Mouse (Mus musculus) ES-E14 (cell line): ENCODE data around the gene Ncmap. TPM values are rescaled to one million over a fixed set of nuclear protein-coding genes. Genes with fewer than 3 reads are reported as not detected.

Source experiments
- DNase-seq: peaks from one replicate; pipeline ENCODE4 v3.0.0-alpha.2; 2013; ENCODE audit warnings: low read depth, low spot score
- H3K27ac ChIP-seq: 2 replicates; pipeline ENCODE4 v1.5.1; 2012; ENCODE audit warnings: low read depth, mild to moderate bottlenecking, low read length, moderate library complexity, mixed read lengths; ENCODE audit not compliant: poor library complexity, insufficient read depth, severe bottlenecking
- H3K36me3 ChIP-seq: 2 replicates; pipeline ENCODE4 v1.6.1; 2012; ENCODE audit warnings: mild to moderate bottlenecking, low read length, moderate library complexity, mixed read lengths; ENCODE audit not compliant: control insufficient read depth, poor library complexity, insufficient read depth, severe bottlenecking
- H3K4me1 ChIP-seq, 2 experiments: fragments of 150-350 bp in 1 of 2; sonication (generic) in 1 of 2; 2 replicates each; pipeline ENCODE4 v1.6.1; 2012; ENCODE audit warnings: low read length in 2 of 2, mild to moderate bottlenecking in 1 of 2, mixed read lengths in 1 of 2; ENCODE audit not compliant: control insufficient read depth in 2 of 2, insufficient read depth in 2 of 2, poor library complexity in 1 of 2
- H3K4me3 ChIP-seq, 2 experiments: fragments of 150-350 bp in 1 of 2; sonication (generic) in 1 of 2; 2 replicates each; pipeline ENCODE4 v1.5.1; 2012; ENCODE audit warnings: low read length in 2 of 2, low read depth in 1 of 2, mild to moderate bottlenecking in 1 of 2, mixed read lengths in 1 of 2; ENCODE audit not compliant: insufficient read depth in 1 of 2, poor library complexity in 1 of 2, severe bottlenecking in 1 of 2
- H3K9ac ChIP-seq: 2 replicates; pipeline ENCODE4 v1.6.1; 2012; ENCODE audit warnings: low read depth, mild to moderate bottlenecking, low read length, mixed read lengths; ENCODE audit not compliant: poor library complexity, insufficient read depth, severe bottlenecking
- H3K9me3 ChIP-seq: fragments of 150-350 bp; sonication (generic); 2 replicates; pipeline ENCODE4 v1.6.1; 2012; ENCODE audit warnings: low read depth, mild to moderate bottlenecking, low read length; ENCODE audit not compliant: control insufficient read depth, insufficient read depth
- CHD2 ChIP-seq: IDR thresholded peaks from 2 replicates; pipeline ENCODE4 v1.6.1; 2014; ENCODE audit warnings: mild to moderate bottlenecking, low read depth, low read length, inconsistent platforms
- HCFC1 ChIP-seq: IDR thresholded peaks from 2 replicates; pipeline ENCODE4 v1.6.1; 2012; ENCODE audit warnings: low read length, inconsistent platforms, borderline replicate concordance; ENCODE audit not compliant: insufficient read depth
- MAFK ChIP-seq: IDR thresholded peaks from 2 replicates; pipeline ENCODE4 v1.6.1; 2014; ENCODE audit warnings: mild to moderate bottlenecking, low read depth, low read length, inconsistent platforms; ENCODE audit not compliant: insufficient read depth
- ZC3H11A ChIP-seq: IDR thresholded peaks from 2 replicates; pipeline ENCODE4 v1.6.1; 2012; ENCODE audit warnings: low read depth, mild to moderate bottlenecking, inconsistent platforms, low read length, borderline replicate concordance
- ZNF384 ChIP-seq: IDR thresholded peaks from 2 replicates; pipeline ENCODE4 v1.6.1; 2012; ENCODE audit warnings: low read depth, low read length, inconsistent platforms
- in situ Hi-C, 2 experiments: fragments of 600-800 bp; cut with MboI; formaldehyde crosslinking; loops; one replicate each; pipeline ENCODE4 v1.15.1; 2025; ENCODE audit warnings: low sequenced_read_pairs in 2 of 2, inconsistent platforms in 1 of 2; ENCODE audit not compliant: unreplicated experiment in 2 of 2
- total RNA-seq: library from RNA; depleted of rRNA; stranded (reverse); fragments of 300-350 nt; gene quantifications from 2 replicates; pipeline ENCODE4 v1.2.3, GENCODE M21; 2012

Ncmap gene
- total RNA-seq, 1 experiment = 1.6 TPM

DNA sequence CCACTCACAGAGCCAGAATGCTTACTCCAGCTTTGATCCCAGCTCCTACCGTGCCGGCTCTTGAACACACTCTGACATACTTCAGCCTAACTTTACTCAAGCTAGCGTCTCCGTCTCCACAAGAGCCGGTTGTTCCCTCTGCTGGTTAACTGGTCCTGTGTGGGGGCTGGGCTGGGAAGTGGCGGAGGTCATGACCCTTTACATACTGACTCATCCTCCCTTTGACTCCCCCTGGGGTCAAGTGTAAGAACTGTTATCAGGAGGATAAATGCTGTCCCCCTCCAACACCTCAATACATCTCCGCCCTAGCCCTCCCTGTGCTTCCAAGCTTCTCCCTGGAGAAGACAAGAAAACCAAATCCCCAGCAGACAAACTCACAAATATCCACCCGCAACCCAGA is 16.7 kb downstream of the Ncmap start:
- Histone ChIP-seq H3K9ac (no peak overlapping the region), H3K4me3 (no peak overlapping the region), H3K27ac (no peak overlapping the region), H3K4me1 (peaks cover 0 to 13% of the 10 kb centered on the region in 2 experiments; a peak in 1 of 4 replicates), H3K9me3 (no peaks in the 10 kb centered on the region), H3K36me3 (no peaks in the 10 kb centered on the region)
- DNase-seq = peak; percentile 86
- in situ Hi-C loops = no loop called here
- TF ChIP-seq HCFC1 (no peak), CHD2 (peak; percentile 38; the same call in 1 of the 2 replicates), ZNF384 (no peak), MAFK (0 out of 2 replicates have a peak, but pooled peaks have one; percentile 33), ZC3H11A (no peak)

DNA sequence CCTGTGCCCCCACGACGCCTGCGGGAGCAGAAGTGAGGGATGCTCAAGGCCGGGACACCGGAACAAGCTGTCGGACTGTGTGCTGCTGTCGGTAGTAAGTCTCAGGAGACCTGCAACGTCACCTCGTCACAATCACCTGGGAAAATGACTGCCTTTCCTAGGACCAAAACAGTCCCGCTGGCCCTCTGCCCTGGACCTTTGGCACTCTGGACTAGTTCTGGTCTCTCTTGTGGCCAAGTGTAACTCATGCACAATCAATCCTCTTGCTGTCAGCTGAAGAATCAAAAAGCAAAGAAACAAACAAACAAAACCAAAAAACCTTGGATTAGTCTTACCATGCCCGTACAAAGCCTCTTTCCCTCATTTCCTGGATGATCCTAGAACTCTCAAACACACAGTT is 20.8 kb downstream of the Ncmap start:
- in situ Hi-C loops = no loop called here
- DNase-seq = no peak

DNA sequence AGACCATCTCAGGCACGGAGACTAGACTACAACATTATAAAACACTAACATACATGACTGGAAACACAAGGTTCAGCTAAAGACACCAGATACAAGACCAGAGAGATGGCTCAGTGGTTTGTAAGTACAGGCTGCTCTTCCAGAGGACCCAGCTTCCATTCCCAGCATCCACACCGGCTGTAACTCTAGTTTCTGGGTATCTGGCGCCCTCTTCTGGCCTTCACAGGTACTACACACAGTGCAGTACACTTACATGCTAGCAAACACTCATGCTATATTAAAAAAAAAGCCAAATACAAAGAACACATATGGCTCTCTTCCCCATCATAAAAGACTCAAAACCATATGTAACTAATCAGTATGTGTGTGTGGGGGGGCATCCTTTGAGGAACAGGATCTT is 22.6 kb downstream of the Ncmap start:
- Histone ChIP-seq H3K4me3 (no peak overlapping the region), H3K9me3 (no peaks in the 10 kb centered on the region), H3K9ac (no peak overlapping the region), H3K4me1 (no peaks in the 10 kb centered on the region), H3K27ac (no peak overlapping the region), H3K36me3 (no peaks in the 10 kb centered on the region)
- DNase-seq = no peak
- in situ Hi-C loops = no loop called here
- TF ChIP-seq ZC3H11A = no peak
- no peak for TF ChIP-seq ZNF384
- TF ChIP-seq MAFK = no peak
- TF ChIP-seq HCFC1 = no peak
- TF ChIP-seq CHD2 = no peak

More for the DNA sequence above, 20.8 kb downstream of the Ncmap start:
- TF ChIP-seq ZC3H11A (no peak), CHD2 (no peak), HCFC1 (no peak), MAFK (no peak), ZNF384 (no peak)
- Histone ChIP-seq H3K27ac (no peak overlapping the region), H3K4me1 (peaks cover 0 to 5% of the 10 kb centered on the region in 2 experiments; a peak in 1 of 4 replicates), H3K4me3 (no peak overlapping the region), H3K9ac (no peak overlapping the region), H3K9me3 (no peaks in the 10 kb centered on the region), H3K36me3 (no peaks in the 10 kb centered on the region)

DNA sequence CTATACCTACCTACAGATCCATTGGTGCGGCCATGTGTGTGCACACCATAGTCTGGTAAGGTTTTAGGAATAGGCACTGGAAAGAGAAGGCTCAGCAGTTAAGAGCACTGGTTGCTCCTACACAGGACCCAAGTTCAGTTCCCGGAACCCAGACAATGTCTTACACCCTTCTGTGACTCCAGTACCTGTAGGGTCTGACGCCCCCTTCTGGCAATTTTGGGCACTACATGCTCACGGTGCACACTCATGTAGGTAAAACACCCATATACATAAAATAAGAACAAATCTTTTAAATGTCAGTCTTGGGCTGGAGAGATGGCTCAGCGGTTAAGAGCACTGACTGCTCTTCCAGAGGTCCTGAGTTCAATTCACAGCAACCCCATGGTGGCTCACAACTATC is 24.7 kb downstream of the Ncmap start:
- TF ChIP-seq ZC3H11A (no peak), CHD2 (no peak), ZNF384 (no peak), MAFK (no peak), HCFC1 (no peak)
- Histone ChIP-seq H3K36me3 (no peaks in the 10 kb centered on the region), H3K9me3 (no peaks in the 10 kb centered on the region), H3K9ac (no peak overlapping the region), H3K4me3 (no peak overlapping the region), H3K27ac (no peak overlapping the region), H3K4me1 (no peaks in the 10 kb centered on the region)
- no peak for DNase-seq
- in situ Hi-C loops = no loop called here

DNA sequence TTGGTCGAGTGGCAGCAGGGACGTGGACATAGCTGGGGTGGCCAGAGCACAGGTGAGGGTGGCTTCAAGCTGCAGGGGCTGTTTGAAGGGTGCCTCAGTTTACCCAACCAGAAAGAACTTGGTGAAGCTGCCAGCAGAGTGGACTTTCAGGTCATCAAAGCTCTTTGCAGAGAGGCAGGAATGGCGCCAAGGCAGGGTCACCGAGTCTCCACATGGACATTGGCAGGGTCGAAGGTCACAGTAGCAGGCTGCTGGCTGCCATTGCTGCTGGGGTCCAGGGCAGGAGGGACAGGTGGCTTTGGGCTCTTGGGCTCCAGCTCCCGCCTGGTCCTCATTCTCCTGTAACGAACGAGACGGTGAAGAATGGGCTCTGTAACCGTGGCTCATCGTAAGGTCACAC is 27.7 kb downstream of the Ncmap start:
- TF ChIP-seq CHD2 (no peak), ZC3H11A (no peak), ZNF384 (no peak)
- in situ Hi-C loops = no loop called here
- H3K9ac ChIP-seq = no peak overlapping the region

More for the DNA sequence above, 27.7 kb downstream of the Ncmap start:
- no peaks in the 10 kb centered on the region for H3K36me3 ChIP-seq
- no peak for DNase-seq
- H3K27ac ChIP-seq = no peak overlapping the region
- no peak overlapping the region for H3K4me3 ChIP-seq
- no peaks in the 10 kb centered on the region for H3K4me1 ChIP-seq
- 0 out of 2 replicates have a peak, but pooled peaks cover 2% of the 10 kb centered on the region for H3K9me3 ChIP-seq
